Mouse (Mus musculus) liver, postnatal 0 days (tissue): ENCODE data around the gene Ifngr2.

Experiments
- CTCF ChIP-seq: sonication (generic); IDR thresholded peaks from 2 replicates; pipeline ENCODE4 v1.5.1; 2016; ENCODE audit warnings: antibody characterized with exemption, low read depth
- EP300 ChIP-seq: IDR thresholded peaks from 2 replicates; pipeline ENCODE4 v1.6.1; 2016; ENCODE audit warnings: antibody characterized with exemption, low read depth, mild to moderate bottlenecking

DNA sequence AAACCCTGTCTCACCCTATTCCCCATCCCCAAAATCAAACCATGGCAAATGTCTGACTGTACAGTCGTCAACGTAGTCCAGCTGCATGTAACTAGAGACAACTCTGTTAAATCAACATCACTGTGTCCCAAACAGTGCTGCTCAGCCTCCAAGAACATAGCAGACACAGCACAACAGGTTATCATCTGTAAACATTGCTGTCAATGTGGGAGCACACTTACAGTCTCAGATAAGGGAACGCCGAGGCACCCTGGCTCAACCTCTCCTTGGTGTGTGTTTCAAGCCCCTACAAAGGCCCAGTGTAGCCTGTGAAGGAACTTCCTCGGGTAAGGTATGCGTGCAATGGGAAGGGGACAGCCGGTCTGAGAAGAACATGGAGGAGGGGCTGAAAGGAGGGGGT lies 29.9 kb upstream of the Ifngr2 start:
- TF ChIP-seq EP300 (0 out of 2 replicates have a peak, but pooled peaks have one; percentile 42), CTCF (no peak)
